Mouse (Mus musculus): ENCODE results near the gene Bcar3.

Gene Bcar3

DNA sequence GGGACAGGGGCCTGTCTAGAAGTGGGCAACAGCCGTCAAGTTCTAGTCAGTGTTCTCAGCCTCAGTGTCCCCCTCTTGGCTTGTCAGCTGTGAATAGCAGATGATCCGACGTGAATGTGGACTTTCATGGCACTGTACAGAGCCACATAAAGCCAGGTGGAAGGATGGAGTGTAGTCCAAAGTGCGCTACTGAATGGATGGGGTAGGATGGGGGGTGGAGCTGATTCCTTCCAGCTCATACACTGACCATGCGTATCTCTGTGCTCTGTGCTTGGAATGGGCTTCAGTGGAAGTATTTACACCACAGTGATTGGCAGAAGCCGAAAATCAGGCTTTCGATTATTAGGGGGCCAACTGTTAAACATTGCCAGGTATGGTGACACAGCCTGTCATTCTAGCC lies 45.0 kb downstream of the Bcar3 start:
- DNase-seq = no peak

DNA sequence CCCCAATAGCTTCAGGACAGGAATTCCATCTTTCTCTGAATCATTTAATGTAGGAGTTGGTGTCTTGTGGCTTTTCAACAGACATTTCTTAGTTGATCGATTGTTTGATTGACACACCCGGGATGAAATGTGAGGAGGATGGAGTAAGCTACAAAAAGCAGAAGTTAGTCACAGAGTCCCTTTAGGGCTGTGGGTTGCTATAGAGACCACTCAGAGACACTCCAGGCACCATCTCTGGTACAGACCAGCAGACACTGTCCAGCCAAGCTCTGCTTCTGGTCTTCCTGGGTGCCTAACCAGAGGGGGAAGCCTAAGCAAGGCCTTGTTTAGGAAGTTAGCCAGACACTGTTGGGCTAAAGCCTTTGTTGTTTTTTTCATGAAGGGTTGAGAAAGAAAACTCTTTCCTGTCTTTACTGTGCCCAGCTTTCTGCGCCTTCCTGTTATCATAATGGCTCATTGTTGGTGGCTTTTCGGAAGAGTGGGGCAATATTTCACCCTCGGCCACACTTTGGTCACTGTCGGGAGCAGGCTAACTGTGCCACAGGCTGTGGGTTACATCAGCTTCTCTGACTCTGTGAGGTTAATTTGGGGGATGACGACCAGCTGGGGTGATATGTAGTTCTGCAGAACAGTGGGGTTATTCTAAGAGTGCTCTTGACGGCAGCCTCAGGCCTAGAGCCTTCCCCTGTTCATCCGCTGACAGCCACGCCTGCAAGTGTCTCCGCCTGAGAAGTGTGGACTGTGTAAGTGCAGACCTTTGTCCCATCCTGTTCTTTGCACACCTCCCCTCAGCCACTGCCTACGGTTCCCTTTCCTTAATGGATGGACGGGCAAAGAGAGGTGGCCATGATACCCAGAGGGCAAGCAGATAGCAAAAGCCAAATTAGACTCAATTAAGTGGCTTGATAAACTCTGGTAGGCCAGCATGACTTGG lies 46.5 kb downstream of the Bcar3 start:
- no peak for DNase-seq

DNA sequence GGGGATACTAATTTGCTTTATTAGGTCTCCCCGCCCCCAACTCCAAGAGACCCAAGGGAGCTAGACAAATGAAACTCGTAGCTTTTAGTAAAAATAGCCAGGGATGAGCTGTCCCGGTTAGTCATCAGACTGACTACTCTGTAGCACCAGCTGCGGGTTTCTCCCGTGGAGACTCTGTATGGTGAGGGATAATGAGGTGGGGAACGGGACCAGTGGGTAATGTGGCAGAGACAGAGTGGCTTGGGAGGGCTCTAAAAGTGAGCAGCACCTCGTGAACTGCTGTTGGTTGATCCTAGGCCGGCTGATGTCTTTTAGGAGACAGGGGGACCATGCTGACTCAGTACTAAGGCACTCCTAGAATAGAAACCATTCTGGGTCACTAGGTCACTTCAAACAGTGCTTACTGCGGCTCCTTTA lies 49.5 kb downstream of the Bcar3 start:
- no peak for DNase-seq

DNA sequence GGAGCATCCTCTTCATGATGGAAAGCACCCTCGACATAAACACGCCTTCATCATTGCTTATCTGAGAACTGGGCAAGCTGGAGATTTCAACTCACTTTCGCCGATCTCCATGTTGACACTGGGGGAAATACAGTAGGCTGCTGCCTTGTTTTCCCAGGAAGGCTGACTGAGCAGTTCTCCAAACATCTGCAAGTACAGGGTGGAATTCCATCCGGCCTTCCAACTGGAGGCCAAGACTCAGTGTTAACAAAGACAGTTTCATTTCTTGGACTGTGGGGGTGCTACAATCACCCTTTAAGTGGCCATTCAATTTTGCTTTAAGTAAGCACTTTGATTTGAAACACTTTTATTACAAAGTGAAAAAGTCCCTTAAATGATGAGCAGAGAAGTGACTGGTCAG lies 50.4 kb downstream of the Bcar3 start:
- no peak for DNase-seq

DNA sequence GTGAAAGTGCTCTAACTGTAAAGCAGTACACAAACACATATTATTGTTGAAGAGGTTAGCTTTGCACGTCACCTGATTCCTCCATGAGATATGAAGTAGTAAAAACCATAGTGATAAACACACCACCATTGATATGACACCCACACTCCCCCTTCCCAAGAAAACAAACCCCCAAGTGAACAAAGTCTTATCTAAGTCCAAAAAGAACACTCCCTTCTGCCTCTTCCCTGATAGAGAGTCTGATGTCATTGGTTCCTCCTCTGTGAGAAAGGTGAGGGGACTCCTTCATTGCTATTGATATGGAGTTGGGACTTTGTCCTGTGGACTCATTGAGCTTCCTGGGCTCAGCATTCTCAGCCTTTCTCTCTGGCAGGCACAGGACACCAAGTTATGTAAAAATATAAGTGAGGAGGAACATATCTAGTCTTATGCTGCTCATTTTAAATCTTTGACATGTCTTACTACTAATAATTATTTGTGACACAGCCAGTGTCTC lies 52.1 kb downstream of the Bcar3 start:
- DNase-seq = no peak

DNA sequence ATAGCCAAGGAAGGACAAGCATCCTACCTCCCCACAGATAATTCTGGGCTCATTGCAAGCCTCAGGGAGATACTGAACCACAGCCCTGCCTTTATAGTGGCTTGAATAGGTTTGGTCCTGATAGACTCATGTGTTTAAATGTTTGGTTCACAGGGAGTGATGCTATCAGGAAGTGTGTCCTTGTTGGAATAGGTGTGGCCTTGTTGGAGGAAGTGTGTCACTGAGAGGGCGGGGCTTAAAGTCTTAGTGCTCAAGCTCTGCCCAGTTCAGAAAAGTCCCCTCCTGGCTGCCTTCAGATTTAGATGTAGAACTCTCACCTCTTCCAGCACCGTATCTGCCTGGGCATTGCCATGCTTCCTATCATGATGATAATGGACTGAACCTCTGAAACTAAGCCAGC lies 52.7 kb downstream of the Bcar3 start:
- no peak for DNase-seq

DNA sequence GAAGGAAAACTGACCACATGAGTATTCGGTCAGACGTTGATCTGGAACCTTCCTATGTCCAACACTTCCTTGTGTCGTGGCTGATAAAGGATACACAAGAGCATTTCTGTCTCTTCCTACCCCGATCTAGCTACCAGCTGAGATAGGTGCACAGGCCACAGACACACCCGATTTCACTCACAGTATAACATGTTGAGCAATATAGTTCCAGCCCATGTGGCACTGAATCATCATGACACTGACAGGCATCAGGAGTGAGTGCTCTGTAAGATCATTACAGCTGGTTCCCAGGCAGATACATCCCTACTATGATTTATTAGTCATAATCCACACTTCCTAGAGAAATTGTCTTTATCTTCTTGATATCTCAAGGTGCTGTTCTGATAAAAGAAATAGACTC lies 54.7 kb downstream of the Bcar3 start:
- DNase-seq = no peak

DNA sequence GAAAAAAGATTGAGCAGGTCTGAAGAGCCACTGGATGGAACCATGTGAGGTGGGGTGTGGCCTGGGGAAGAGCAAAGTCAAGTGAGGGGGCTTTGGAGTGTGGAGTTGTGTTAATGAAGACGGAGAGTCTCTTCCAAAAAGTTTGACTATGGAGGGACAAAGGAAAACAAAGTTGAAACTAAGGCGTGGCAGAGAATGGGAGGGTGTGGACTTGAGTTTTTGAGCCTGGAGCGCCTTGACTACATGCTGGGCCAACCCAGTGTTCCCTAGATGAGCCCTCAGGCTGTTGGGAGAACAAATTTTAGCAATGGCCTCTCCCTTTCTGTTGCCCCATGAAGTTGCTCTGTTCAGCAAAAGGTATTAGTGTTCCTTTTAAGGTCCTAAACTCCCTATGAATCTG lies 58.9 kb downstream of the Bcar3 start:
- no peak for DNase-seq

DNA sequence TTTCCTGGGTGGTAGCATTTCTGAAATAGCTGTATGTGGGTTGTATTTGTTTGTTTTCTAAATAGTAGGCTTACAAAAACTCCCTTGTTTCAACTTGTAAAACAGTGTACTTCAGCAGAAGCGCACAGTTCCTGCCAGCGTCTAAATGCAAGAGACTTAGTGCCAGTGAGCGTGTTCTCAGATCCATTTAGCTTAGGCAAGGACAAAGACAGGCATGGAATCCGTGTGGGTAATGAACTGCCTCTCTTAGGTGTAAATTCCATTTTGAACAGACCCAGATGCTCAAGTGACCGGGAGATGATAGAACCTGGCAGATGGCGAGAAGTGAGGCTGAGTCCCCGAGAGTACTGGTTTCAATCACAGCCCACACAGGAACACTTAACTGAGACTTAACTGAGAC lies 65.5 kb downstream of the Bcar3 start:
- DNase-seq = no peak

DNA sequence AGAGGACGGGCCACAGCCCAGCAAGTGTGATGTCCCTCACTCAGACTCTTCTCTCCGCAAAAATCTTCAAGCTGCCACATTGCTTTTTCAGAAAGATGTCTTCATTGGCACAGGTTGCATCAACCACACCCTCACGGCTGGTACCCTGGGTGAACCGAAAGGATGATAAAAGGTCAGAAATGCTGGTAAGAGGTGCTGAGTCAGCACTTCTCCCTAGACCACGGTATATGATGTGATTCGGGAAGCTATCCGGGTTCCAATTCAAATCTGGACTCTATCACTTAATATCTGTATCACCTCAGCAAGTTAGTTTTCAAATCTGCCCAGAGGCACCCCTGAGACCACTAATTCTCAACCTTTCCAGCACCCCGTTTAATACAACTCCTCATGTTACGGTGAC lies 66.0 kb downstream of the Bcar3 start:
- no peak for DNase-seq

DNA sequence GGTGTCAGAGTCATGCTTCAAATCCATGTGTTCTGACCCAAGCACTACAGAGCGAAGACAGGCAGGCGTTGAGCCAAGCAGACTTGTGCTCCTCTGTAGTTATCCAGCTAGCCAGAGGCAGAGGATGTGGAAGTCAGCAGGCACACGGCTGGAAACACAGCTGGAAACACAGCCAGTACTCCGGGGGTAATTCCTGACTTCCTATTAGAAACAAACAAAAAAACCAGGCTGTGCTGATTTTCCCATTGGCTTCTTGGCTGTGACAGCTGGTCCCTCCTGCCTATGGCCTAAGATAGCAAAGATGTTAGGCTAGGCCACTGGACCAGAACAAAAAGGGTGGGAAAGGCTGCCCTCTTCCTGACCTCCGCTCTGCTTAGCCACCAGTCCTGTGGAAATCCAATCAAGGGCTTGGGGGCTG lies 66.8 kb downstream of the Bcar3 start:
- DNase-seq = no peak

DNA sequence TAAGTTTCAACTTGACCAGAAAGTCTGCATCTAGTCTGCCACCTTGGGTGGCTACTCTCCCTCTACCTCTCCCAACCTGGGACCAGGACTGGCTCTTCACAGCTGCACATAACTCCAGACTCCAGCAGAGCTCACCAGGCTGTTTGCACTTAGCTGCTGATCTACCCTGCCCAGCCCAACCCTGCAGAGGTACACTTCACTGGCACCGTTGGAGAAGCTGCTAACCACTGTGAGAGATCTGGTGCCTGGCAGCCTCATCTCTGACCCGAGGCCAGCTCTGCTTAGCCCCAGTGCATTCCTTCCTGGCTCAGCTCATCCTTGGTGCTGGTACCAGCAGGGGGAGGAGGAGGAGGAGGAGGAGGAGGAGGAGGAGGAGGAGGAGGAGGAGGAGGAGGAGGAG lies 68.8 kb downstream of the Bcar3 start:
- DNase-seq = no peak

DNA sequence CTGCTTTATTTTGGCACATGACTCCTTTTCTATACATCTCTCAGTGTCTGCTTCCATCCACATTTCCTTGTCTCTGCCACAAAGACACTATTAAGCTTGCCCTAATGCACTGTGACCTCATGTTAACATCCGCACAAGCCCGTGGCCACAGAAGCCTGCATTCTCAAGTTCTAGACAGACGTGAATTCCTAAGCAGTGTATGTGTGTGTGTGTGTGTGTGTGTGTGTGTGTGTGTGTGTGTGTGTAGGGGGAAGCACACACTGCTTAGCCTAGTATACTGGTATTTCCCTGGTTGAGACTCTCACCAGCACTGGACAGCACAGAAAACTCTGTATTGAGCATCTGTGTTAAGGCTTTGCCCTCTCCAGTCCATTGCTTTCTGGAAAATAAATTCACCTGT lies 70.6 kb downstream of the Bcar3 start:
- no peak for DNase-seq

DNA sequence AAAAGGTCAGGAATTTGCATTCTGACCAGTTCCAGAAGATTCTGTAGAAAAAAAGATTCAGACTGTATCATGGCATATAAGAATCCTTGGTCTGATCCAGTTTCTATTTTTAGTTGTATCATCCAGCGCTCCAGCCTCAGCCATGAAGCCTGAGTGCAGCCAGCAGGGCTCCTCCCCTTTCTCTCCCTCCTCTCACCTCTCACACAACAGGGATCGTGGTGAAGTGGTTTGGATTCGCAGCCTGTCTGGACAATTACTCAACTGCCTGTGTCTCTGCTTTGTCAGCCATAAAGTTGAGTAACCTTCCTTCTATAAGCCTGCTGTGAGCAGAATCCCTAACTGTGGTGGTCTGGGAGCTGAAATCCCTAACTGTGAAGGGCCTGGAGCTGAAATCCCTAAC lies 71.4 kb downstream of the Bcar3 start:
- no peak for DNase-seq

DNA sequence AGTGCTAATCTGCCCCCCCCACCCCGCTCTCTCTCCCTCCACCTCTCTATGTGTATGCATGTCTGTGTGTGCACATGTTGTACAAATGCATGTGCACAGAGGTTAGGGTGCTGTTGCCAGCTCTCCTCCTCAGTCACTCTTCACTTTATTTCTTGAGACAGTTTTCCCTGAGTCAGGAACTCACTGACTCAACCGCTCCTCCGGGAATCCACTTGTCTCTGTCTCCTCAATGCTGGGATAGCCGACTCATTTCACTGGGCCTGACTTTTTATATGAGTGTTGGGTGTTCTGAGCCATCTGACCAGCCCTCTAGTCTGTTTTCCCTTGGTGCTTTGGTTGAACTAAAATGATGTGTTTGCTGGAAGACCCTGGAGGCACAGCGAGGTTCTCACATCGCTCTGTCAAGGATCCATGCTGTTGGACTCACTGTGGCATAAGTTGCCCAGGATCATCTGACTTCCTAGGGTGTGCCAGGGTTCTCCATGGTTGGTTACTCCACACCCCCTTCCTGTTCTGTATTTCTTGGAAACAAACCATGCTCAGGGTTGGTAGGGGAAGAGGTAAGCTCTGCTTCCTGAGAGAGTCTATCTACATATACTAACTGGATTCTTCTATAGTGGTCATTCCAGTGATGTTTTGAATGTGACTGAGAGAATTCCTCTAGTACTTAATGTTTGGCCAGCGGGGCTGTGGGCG lies 77.9 kb downstream of the Bcar3 start:
- DNase-seq = no peak

DNA sequence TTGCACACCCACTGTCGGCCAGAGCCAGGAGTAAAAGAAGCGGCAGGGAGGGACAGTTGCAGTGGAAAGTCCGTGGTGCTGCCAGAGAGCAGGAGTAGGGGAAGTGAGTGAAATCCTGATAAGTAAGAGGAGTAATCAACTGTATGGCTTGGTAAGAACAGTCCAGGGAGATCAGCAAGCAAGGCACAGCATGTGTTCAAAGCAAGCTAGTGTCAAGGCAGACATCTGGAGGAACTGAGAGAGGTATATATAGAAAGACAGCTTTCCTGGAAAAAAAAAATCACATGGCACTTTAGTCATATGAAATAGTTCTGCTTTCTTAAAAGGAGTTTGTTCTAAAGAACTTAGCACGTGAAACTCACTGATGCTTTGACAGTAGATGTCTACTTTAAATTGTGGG lies 78.7 kb downstream of the Bcar3 start:
- no peak for DNase-seq

DNA sequence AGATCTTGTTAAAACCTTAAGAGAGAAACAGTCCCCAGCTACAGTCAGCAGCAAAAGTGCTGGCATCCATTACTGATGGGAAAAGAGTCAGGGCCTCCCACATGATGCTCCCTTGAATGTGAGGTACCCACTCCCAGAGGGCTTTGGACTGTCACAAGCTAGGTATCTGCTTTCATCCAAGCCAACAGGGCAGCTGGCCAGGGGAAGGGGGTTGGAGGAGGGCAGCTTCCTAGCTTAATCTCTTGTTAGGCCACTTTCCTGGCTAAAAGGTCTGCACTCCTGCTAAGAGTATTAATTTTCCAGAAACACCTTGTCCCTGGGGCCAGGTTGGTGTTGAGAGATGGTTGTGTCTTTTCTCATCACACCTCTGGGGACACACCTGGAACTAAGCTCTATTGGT lies 82.1 kb downstream of the Bcar3 start:
- DNase-seq = no peak

DNA sequence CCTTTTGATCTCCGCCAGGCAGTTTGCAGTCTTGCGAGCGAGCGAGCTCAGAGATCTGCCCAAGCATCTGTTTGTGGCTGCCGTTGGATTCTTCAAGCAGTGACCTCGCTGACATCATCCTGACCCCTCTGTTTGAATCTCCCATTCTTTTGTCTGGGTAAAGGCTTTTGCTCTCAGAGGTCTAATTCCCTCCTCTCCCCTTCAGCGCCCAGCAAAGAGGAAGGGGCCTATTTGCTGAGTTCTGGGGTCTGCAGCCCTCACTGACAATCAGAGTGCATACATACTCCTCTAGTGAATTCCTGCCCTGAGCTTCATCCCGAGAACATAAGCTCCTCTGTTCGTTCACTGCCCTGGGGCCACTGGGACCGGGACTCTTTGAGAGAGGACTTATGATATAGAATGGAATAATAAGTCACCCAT lies 82.5 kb downstream of the Bcar3 start:
- no peak for DNase-seq

DNA sequence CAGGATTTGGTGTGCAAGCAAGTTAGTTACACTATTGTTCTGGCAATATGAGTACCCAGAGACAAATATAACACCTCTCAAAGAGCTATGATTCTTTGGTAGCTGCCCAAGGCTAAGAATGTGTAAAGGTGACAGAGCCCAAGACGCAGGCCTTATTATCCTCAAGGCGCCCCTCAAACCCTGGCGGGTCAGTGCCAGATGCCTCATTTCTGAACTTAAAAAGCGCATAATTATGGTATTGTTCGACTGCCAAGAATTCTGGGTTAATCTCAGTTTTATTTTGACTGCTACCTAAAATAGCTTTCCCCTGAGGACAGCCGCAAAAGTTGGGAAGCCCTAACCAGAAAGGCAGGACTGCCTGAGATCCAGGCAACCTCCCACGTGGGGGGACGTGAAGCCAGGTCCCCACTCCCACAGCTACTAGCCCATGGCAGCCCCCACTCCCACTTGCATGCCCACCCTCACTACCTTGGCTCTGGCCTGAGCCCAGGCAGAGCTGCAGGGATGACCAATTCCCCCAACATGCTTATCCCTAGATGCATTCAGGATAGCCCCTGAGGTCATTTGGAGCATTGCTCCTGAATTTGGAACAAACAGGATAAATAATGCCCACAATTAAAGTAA lies 83.0 kb downstream of the Bcar3 start:
- no peak for DNase-seq

DNA sequence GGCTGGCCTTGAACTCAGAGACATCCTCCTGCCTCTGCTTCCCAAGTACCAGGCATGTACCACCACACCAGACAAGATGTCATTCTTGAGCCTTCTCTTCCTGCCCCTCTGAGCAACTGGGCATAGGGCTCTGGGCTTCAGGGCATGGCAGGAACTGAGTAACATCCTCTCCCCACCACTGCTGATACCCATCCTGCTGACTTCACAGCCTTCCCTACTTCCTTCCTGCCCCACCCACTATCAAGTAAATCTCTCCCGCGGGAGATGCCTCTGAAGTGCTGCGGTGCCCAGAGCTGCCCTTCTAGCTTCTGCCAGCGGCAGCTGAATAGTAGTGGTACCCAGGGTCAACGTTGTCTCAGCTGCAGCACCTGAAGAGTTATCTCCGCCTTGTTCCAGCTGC lies 84.7 kb downstream of the Bcar3 start:
- DNase-seq = no peak

DNA sequence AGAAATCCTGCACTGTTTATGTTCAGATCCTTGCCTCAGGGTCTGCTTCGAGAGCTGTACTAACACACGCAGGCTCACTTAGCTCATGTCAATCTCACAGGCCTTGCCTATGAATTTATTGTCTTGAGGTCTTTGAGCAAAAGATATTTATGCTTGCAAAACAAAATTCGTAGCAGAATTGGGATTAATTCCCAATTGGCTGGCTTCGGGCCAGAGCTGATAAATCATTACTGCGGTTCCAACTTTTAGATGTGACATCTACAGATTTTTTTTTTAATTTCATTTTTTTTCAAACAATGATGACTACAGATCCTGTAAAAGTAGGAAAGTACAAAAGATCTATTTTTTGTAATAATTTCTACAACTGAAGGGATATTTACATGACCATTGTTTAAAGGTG lies 86.8 kb downstream of the Bcar3 start:
- DNase-seq = no peak

DNA sequence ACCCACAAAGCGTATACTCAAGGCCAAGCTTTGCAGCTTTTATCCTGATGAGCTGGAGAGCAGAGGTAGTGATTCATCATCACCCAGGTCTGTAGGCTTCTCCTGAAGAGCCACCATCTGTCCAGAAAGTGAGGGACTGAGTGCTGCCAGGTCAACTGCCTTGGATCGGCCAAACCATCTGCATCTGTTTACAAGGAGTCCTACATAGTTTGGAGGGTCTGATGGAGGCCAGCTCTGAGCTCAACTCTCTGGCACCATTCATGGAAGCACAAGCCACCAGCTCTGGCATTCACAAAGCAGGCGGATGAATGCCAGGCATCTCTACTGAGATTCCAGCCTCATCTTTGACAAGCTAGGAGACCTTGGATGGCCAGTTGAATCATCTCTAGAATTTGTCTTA lies 87.7 kb downstream of the Bcar3 start:
- no peak for DNase-seq

DNA sequence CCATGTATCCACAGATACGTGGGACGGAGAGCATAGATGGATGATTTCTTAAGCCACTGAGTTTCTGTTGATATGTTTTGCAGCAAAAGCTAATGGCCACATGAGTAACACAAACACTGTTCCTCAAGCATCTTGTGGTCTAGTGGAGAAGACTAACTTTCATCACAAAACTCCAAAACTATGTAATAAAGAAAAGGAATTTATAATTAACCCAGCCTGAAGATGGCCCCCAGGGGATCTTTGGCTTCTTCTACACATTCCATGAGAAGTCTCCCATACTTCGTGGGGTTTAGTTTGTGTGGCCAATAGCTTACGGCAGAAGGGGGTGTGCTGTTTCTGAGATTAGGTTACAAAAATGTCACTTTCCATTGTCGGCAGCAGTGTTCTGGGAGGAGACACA lies 92.5 kb downstream of the Bcar3 start:
- no peak for DNase-seq

DNA sequence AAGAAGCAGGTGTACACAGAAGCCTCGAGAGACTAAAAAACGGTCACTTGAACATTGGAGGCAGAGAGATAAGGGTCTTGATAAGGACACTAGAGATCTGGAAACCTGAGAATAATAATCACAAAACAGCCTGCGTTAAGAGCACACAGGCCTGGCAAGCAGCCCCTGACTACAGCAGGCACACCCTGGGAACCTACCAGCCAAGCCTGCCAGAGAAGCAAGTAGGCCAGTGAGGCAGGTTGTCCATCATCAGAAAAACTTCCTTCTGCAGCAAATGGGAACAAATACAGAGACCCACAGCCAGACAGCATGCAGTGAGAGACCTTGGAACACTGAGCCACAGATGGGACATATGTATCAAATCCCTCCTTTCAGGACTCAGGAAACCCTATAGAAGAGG lies 93.8 kb downstream of the Bcar3 start:
- DNase-seq = no peak

Measured in kidney, adult 18-20 months (tissue).